Mouse (Mus musculus): ENCODE measurements at regions not wholly inside any gene's neighbourhood (a gene's known extent, or its start where the extent isn't known, plus 50 kb on each side); places are given as distances from the start of the nearest gene placed in this dataset.

GRCm38 (mm10) chr2:101508116-101508515 is 116.4 kb upstream of the Rag2 start:
- DNase-seq (ENCODE audit: low read depth in 2 of 2, low spot score in 2 of 2), result no peak

Measured in CD8-positive naive resting alpha-beta T cell, adult 2 months (primary cell).